Mouse (Mus musculus): ENCODE data around the gene Umps. TPM values are rescaled to one million over a fixed set of nuclear protein-coding genes. Genes with fewer than 3 reads are reported as not detected.

The Umps gene
- total RNA-seq, 2 experiments from 2014 or later = 5.3 to 7.3 TPM

- intact Hi-C loops (cut with DNase I) = no loop called here
- Histone ChIP-seq H3K4me3 (peak overlapping the region; percentile 7; the same call in 1 of the 2 replicates), H3K27ac (peak overlapping the region; percentile 53)
- DNase-seq = peak; percentile 31
- no peak for TF ChIP-seq CTCF (IDR thresholded peaks at IDR 0.05)
Measured at GRCm38 (mm10) chr16:33922111-33923000, 44.5 kb downstream of the Umps start.

- intact Hi-C loops (cut with DNase I) = no loop called here
- DNase-seq = no peak
- Histone ChIP-seq H3K27ac (peak overlapping the region; percentile 53; the same call in 1 of the 2 replicates), H3K4me3 (no peak overlapping the region)
- TF ChIP-seq CTCF (IDR thresholded peaks at IDR 0.05) = no peak
Measured at GRCm38 (mm10) chr16:33921514-33921913, 45.3 kb downstream of the Umps start.

- Histone ChIP-seq H3K27ac (peak overlapping the region; percentile 77), H3K4me3 (no peak overlapping the region)
- DNase-seq = no peak
- intact Hi-C loops (cut with DNase I) = no loop called here
- TF ChIP-seq CTCF (IDR thresholded peaks at IDR 0.05) = no peak
Measured at GRCm38 (mm10) chr16:33917926-33918325, 48.9 kb downstream of the Umps start.

- intact Hi-C loops (cut with DNase I) = no loop called here
- no peak for TF ChIP-seq CTCF (IDR thresholded peaks at IDR 0.05)
- Histone ChIP-seq H3K4me3 (no peak overlapping the region), H3K27ac (peak overlapping the region; percentile 77)
- DNase-seq = peak; percentile 50
Measured at GRCm38 (mm10) chr16:33917390-33917789, 49.4 kb downstream of the Umps start.

- TF ChIP-seq CTCF (IDR thresholded peaks at IDR 0.05) = peak; percentile 3; the same call in 1 of the 2 replicates
Measured at GRCm38 (mm10) chr16:33916473-33917251, 50.2 kb downstream of the Umps start.

GRCm38 (mm10) chr16:33914997-33915396 lies 51.8 kb downstream of the Umps start:
- no peak for DNase-seq
- Histone ChIP-seq H3K4me3 (no peak overlapping the region), H3K27ac (peak overlapping the region; percentile 77; the same call in 1 of the 2 replicates)
- TF ChIP-seq CTCF (IDR thresholded peaks at IDR 0.05) = no peak
- intact Hi-C loops (cut with DNase I) = no loop called here

More at GRCm38 (mm10) chr16:33916473-33917251, 50.2 kb downstream of the Umps start:
- peak; percentile 87 for DNase-seq
- H3K4me3 ChIP-seq = peak overlapping the region; percentile 45
- H3K27ac ChIP-seq = peak overlapping the region; percentile 77
- intact Hi-C loops (cut with DNase I) = no loop called here

- no peak for DNase-seq
- intact Hi-C loops (cut with DNase I) = loop anchor here (5.0 kb wide), 1 partner anchor 39 kb away; no protein-coding TSS in a partner anchor
- Histone ChIP-seq H3K27ac (no peak overlapping the region), H3K4me3 (no peak overlapping the region)
- TF ChIP-seq CTCF (IDR thresholded peaks at IDR 0.05) = no peak
Measured at GRCm38 (mm10) chr16:33908239-33908638, 58.6 kb downstream of the Umps start.

Other genes starting within 250 kb of the Umps start
- gene Muc13, start 173.0 kb downstream of the Umps start, total RNA-seq (2021) = not detected
- gene Itgb5, start 137.4 kb downstream of the Umps start, total RNA-seq (2021) = 10 to 100 TPM; 73.9 to 88.3 TPM